Mouse (Mus musculus): ENCODE measurements around the gene Ccl8. TPM values are rescaled to one million over a fixed set of nuclear protein-coding genes. Genes with fewer than 3 reads are reported as not detected.

Gene Ccl8
- total RNA-seq, 2 experiments from 2014 or later = not detected

Other genes with a start within 250 kb of the Ccl8 start
- gene Asic2, start 146.7 kb upstream of the Ccl8 start, total RNA-seq (2021) = 10 to 100 TPM; 52.8 to 57.6 TPM
- 1 to 10 TPM in 1 of 2 experiments, not detected in 1; 1.2 TPM for gene Ccl2, start 79.6 kb upstream of the Ccl8 start, total RNA-seq (2021)
- gene Gm17268, start 76.6 kb upstream of the Ccl8 start, total RNA-seq (2021) = not detected
- gene Ccl7, start 69.5 kb upstream of the Ccl8 start, total RNA-seq (2021) = not detected
- not detected for gene Ccl11, start 57.4 kb upstream of the Ccl8 start, total RNA-seq (2021)
- 1 to 10 TPM; 1.1 TPM for gene Ccl12, start 13.3 kb upstream of the Ccl8 start, total RNA-seq (2021)
- gene Ccl1, start 190.5 kb downstream of the Ccl8 start, total RNA-seq (2021) = not detected

Measured in left cerebral cortex, postnatal 4 days (tissue).